Comparison of ENCODE assay signal across 28 mouse cellular contexts in genomic region chr19:42578631-42579030, GRCm38 (mm10). TPM values are rescaled to one million over a fixed set of nuclear protein-coding genes. Genes with fewer than 3 reads are reported as not detected.
"Had no signal": no experiment of that assay in that cellular context is flagged by ENCODE, and none has a peak within 500 bp of the region (broad histone marks: within the 10 kb centered on the region; RNA-seq: fewer than 3 reads in every experiment).

No protein-coding gene starts in this region.

- H3K4me1 ChIP-seq: hindbrain, embryonic 13.5 days; hindbrain, embryonic 15.5 days; kidney, embryonic 15.5 days; limb, embryonic 13.5 days; limb, embryonic 15.5 days had no signal

- H3K4me3 ChIP-seq: gastrocnemius, adult 2 months; heart, embryonic 10.5 days; heart, embryonic 12.5 days; hindbrain, embryonic 13.5 days; hindbrain, embryonic 15.5 days; kidney, embryonic 15.5 days; limb, embryonic 13.5 days; limb, embryonic 15.5 days; liver, embryonic 12.5 days had no signal

- H3K9ac ChIP-seq: heart, embryonic 12.5 days; hindbrain, embryonic 13.5 days; hindbrain, embryonic 15.5 days; kidney, embryonic 15.5 days; limb, embryonic 13.5 days; limb, embryonic 15.5 days; liver, embryonic 12.5 days; liver, embryonic 14.5 days had no signal

- H3K9me3 ChIP-seq: heart, embryonic 10.5 days; heart, embryonic 12.5 days; hindbrain, embryonic 13.5 days; hindbrain, embryonic 15.5 days; kidney, embryonic 15.5 days; limb, embryonic 13.5 days; limb, embryonic 15.5 days; liver, embryonic 12.5 days had no signal

- DNase-seq: gastrocnemius, adult 2 months; gastrocnemius, postnatal 10 days; gastrocnemius, postnatal 25 days; heart, adult 18-20 months; heart, postnatal 10 days; heart, postnatal 36 days; kidney, adult 11 months; kidney, adult 2 months; kidney, adult 9 months; kidney, postnatal 14 days; kidney, postnatal 36 days; layer of hippocampus, adult 9-11 months; layer of hippocampus, postnatal 36 days; left cerebral cortex, postnatal 4 days had no signal

- H3K27ac ChIP-seq: gastrocnemius, adult 2 months; heart, embryonic 10.5 days; hindbrain, embryonic 13.5 days; hindbrain, embryonic 15.5 days; hindbrain, postnatal 0 days; kidney, embryonic 15.5 days; kidney, postnatal 0 days; limb, embryonic 13.5 days; limb, embryonic 15.5 days; liver, embryonic 12.5 days; liver, embryonic 14.5 days had no signal

- H3K4me2 ChIP-seq: heart, embryonic 12.5 days; hindbrain, embryonic 13.5 days; hindbrain, embryonic 15.5 days; kidney, embryonic 15.5 days; limb, embryonic 13.5 days; limb, embryonic 15.5 days; liver, embryonic 12.5 days had no signal

- H3K27me3 ChIP-seq: heart, embryonic 12.5 days; hindbrain, embryonic 13.5 days; hindbrain, embryonic 15.5 days; kidney, embryonic 15.5 days; limb, embryonic 13.5 days; limb, embryonic 15.5 days; liver, embryonic 12.5 days had no signal

- ATAC-seq: hindbrain, postnatal 0 days; intestine, embryonic 16.5 days; liver, embryonic 12.5 days had no signal

RNA-seq across cellular contexts. Expression of gene Loxl4, which starts 34.0 kb away (rescaled TPM):
- total RNA-seq: granulocyte monocyte progenitor cell, adult 5-6 weeks; hematopoietic stem cell, adult 5-6 weeks had no signal
- polyA plus RNA-seq: hindbrain, embryonic 15.5 days; hindbrain, postnatal 0 days had no signal
